Mouse (Mus musculus) CH12.LX (cell line): ENCODE measurements around the gene Msantd1. TPM values are rescaled to one million over a fixed set of nuclear protein-coding genes. Genes with fewer than 3 reads are reported as not detected.

Source experiments
- DNase-seq: peaks from one replicate; pipeline ENCODE4 v3.0.0-alpha.2; 2013; ENCODE audit errors: extremely low read depth
- H3K27ac ChIP-seq: 2 replicates; pipeline ENCODE4 v1.5.1; 2012; ENCODE audit warnings: low read depth, mild to moderate bottlenecking, control low read depth, moderate library complexity; ENCODE audit not compliant: insufficient read depth
- H3K27me3 ChIP-seq: replicated peaks from 2 replicates; pipeline ENCODE3; 2012; ENCODE audit warnings: inconsistent platforms
- H3K36me3 ChIP-seq, 2 experiments: replicated peaks in 1 of 2; 2 replicates each; pipeline versions ENCODE3 to v1.6.1; 2012; ENCODE audit warnings: inconsistent platforms in 1 of 2, low read length in 1 of 2, mild to moderate bottlenecking in 1 of 2, mixed read lengths in 1 of 2, moderate library complexity in 1 of 2; ENCODE audit not compliant: control insufficient read depth in 1 of 2, insufficient read depth in 1 of 2
- H3K4me1 ChIP-seq, 2 experiments: 2 replicates each; pipeline ENCODE4 v1.6.1; 2012; ENCODE audit warnings: inconsistent platforms in 1 of 2, moderate library complexity in 1 of 2; ENCODE audit not compliant: insufficient read depth in 2 of 2, control insufficient read depth in 1 of 2
- H3K4me2 ChIP-seq: 2 replicates; pipeline ENCODE4 v1.6.1; 2012; ENCODE audit warnings: low read depth, mild to moderate bottlenecking, control low read depth; ENCODE audit not compliant: poor library complexity, insufficient read depth, severe bottlenecking
- H3K4me3 ChIP-seq, 3 experiments: fragments of 150-350 bp in 1 of 3; sonication (generic) in 1 of 3; replicated peaks in 1 of 3; 2 replicates each; pipeline versions ENCODE3 to v1.5.1; 2011 to 2012; ENCODE audit warnings: low read depth in 2 of 3, low read length in 2 of 3, mild to moderate bottlenecking in 2 of 3, moderate library complexity in 2 of 3, control low read depth in 1 of 3, improper control_type of control experiment in 1 of 3, inconsistent platforms in 1 of 3, mixed read lengths in 1 of 3; ENCODE audit not compliant: poor library complexity in 1 of 3
- H3K79me2 ChIP-seq: replicated peaks from 2 replicates; pipeline ENCODE4 v1.6.1; 2012; ENCODE audit warnings: mild to moderate bottlenecking, moderate library complexity; ENCODE audit not compliant: control insufficient read depth, poor library complexity, insufficient read depth, severe bottlenecking; ENCODE audit errors: extremely low read depth
- H3K9ac ChIP-seq: 2 replicates; pipeline ENCODE4 v1.6.1; 2012; ENCODE audit warnings: low read depth, mild to moderate bottlenecking, control low read depth, moderate library complexity; ENCODE audit not compliant: insufficient read depth
- H3K9me3 ChIP-seq: replicated peaks from 2 replicates; pipeline ENCODE3; 2012; ENCODE audit warnings: low read length, inconsistent platforms, mixed read lengths
- CHD1 ChIP-seq: IDR thresholded peaks from 2 replicates; pipeline ENCODE4 v1.6.1; 2012; ENCODE audit warnings: low read depth, low read length, improper control_type of control experiment, inconsistent platforms
- CHD2 ChIP-seq: IDR thresholded peaks from 2 replicates; pipeline ENCODE4 v1.6.1; 2011; ENCODE audit warnings: low read length, improper control_type of control experiment
- CTCF ChIP-seq, 2 experiments: IDR thresholded peaks in 1 of 2; conservative IDR thresholded peaks in 1 of 2; 2 replicates each; pipeline ENCODE4 v1.5.1; 2011 to 2012; ENCODE audit warnings: low read depth in 2 of 2, low read length in 2 of 2, improper control_type of control experiment in 1 of 2, inconsistent platforms in 1 of 2, mild to moderate bottlenecking in 1 of 2, moderate library complexity in 1 of 2
- E2F4 ChIP-seq: IDR thresholded peaks from 2 replicates; pipeline ENCODE4 v1.6.1; 2011; ENCODE audit warnings: low read depth, low read length, improper control_type of control experiment; ENCODE audit not compliant: insufficient replicate concordance
- EP300 ChIP-seq: IDR thresholded peaks from 2 replicates; pipeline ENCODE4 v1.6.1; 2011; ENCODE audit warnings: low read length, improper control_type of control experiment
- ETS1 ChIP-seq: conservative IDR thresholded peaks from 2 replicates; pipeline ENCODE4 v1.6.1; 2012; ENCODE audit warnings: low read depth, mild to moderate bottlenecking, inconsistent platforms, low read length, improper control_type of control experiment, moderate library complexity
- GABPA ChIP-seq: IDR thresholded peaks from 2 replicates; pipeline ENCODE4 v1.6.1; 2012; ENCODE audit warnings: low read depth, low read length, improper control_type of control experiment, inconsistent platforms; ENCODE audit not compliant: insufficient replicate concordance
- IRF4 ChIP-seq: IDR thresholded peaks from 2 replicates; pipeline ENCODE4 v1.6.1; 2014; ENCODE audit warnings: low read depth, mild to moderate bottlenecking, inconsistent platforms, low read length, improper control_type of control experiment
- JUN ChIP-seq: IDR thresholded peaks from 2 replicates; pipeline ENCODE4 v1.6.1; 2011; ENCODE audit warnings: low read depth, mild to moderate bottlenecking, low read length, improper control_type of control experiment, moderate library complexity; ENCODE audit not compliant: insufficient read depth
- KAT2A ChIP-seq: IDR thresholded peaks from 2 replicates; pipeline ENCODE4 v1.6.1; 2012; ENCODE audit warnings: low read length, improper control_type of control experiment, inconsistent platforms; ENCODE audit not compliant: insufficient replicate concordance
- MAFK ChIP-seq: IDR thresholded peaks from 2 replicates; pipeline ENCODE4 v1.6.1; 2011; ENCODE audit warnings: low read length, improper control_type of control experiment; ENCODE audit not compliant: insufficient replicate concordance
- MAZ ChIP-seq: IDR thresholded peaks from 2 replicates; pipeline ENCODE4 v1.6.1; 2012; ENCODE audit warnings: low read depth, mild to moderate bottlenecking, inconsistent platforms, low read length, improper control_type of control experiment, moderate library complexity
- MEF2A ChIP-seq: IDR thresholded peaks from 2 replicates; pipeline ENCODE4 v1.6.1; 2014; ENCODE audit warnings: low read depth, mild to moderate bottlenecking, inconsistent platforms, low read length, improper control_type of control experiment, borderline replicate concordance
- NELFE ChIP-seq: IDR thresholded peaks from 2 replicates; pipeline ENCODE4 v1.6.1; 2011; ENCODE audit warnings: low read depth, low read length, improper control_type of control experiment
- POLR2AphosphoS2 ChIP-seq: IDR thresholded peaks from 2 replicates; pipeline ENCODE4 v1.6.1; 2011; ENCODE audit warnings: low read depth, low read length, improper control_type of control experiment
- RAD21 ChIP-seq: IDR thresholded peaks from 2 replicates; pipeline ENCODE4 v1.6.1; 2011; ENCODE audit warnings: low read depth, mild to moderate bottlenecking, low read length, improper control_type of control experiment, moderate library complexity
- RCOR1 ChIP-seq: conservative IDR thresholded peaks from 2 replicates; pipeline ENCODE4 v1.6.1; 2012; ENCODE audit warnings: low read depth, mild to moderate bottlenecking, inconsistent platforms, low read length, improper control_type of control experiment
- SMC3 ChIP-seq: IDR thresholded peaks from 2 replicates; pipeline ENCODE4 v1.6.1; 2011; ENCODE audit warnings: low read depth, low read length, improper control_type of control experiment
- TBP ChIP-seq: conservative IDR thresholded peaks from 2 replicates; pipeline ENCODE4 v1.6.1; 2011; ENCODE audit warnings: low read depth, low read length, improper control_type of control experiment
- USF1 ChIP-seq: IDR thresholded peaks from 2 replicates; pipeline ENCODE4 v1.6.1; 2014; ENCODE audit warnings: low read depth, mild to moderate bottlenecking, inconsistent platforms, low read length, improper control_type of control experiment
- USF2 ChIP-seq: conservative IDR thresholded peaks from 2 replicates; pipeline ENCODE4 v1.6.1; 2011; ENCODE audit warnings: low read depth, low read length, improper control_type of control experiment
- dilution Hi-C: fragments of 300-500 bp; cut with MboI; formaldehyde crosslinking; loops from 2 replicates; pipeline ENCODE4 v1.14.3; 2020; ENCODE audit warnings: low sequenced_read_pairs; ENCODE audit not compliant: extremely low pct_unique_long_range_greater_than_20kb, extremely low pct_ligation_motif_present
- in situ Hi-C: fragments of 300-500 bp; cut with MboI; formaldehyde crosslinking; loops from 3 replicates; pipeline ENCODE4 v1.14.3; 2019; ENCODE audit warnings: low sequenced_read_pairs, low pct_ligation_motif_present, low pct_unique_long_range_greater_than_20kb, mixed read lengths
- polyA plus RNA-seq: library from polyadenylated mRNA; unstranded; fragments of >175 nt; gene quantifications from 2 replicates; pipeline ENCODE4 v1.2.1, GENCODE M21; 2012; ENCODE audit warnings: low read depth; ENCODE audit not compliant: insufficient read length
- total RNA-seq, 2 experiments: library from RNA; depleted of rRNA; stranded (reverse); fragments of 300-350 nt in 1 of 2; fragments of >200 nt in 1 of 2; gene quantifications; 2 replicates each; pipeline ENCODE4 v1.2.3; 2012 to 2014

Gene Msantd1
- total and polyA plus RNA-seq, 3 experiments: 0.36 to 1.1 (median 0.38) TPM

DNA sequence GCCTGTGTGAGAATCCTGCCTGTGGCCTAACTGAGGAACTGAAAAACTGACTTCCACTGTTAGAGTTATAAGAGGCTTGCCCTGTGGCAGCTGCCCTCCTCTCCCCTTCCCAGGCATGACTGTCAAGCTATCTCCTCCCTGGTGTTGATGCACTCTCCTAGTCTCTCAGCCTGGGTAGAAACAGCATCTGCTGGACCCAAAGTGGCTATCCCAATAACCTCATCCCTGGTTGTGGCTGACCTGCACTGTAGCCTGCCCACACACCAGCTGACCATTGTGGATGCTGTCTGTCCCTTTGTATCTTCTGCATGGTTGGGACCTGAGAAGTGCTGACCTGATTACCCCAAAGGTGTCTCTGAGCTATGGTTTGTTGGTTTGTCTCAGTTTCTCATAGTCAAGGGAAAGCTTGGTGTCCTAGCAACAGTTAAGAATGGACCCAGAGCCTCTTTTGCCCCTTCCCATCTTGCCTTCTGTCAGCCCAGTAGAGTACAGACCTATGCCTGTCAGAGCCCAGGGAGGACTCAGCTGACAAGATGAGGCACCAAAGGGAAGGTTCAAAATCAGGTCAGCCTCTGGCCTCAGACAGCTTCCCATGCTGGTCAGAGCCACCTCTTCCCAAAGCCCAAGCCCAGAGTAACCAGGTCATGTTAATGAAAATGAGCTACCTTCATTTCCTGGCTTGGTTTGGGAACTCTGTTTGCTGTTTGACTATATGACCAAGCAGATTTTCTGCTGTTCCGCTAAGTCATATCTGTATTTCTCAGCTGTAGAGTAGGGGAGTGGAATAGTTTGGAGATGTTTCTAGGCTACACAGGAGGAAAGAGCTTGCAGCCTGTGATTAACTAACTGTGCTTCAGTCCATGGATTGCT, 2.1 kb downstream of the Msantd1 start:
- H3K79me2 ChIP-seq: no peaks in the 10 kb centered on the region
- H3K9ac ChIP-seq: no peak overlapping the region
- H3K27me3 ChIP-seq: no peaks in the 10 kb centered on the region
- no peak overlapping the region for H3K4me2 ChIP-seq
- peaks cover 46 to 83% of the 10 kb centered on the region in 2 experiments for H3K36me3 ChIP-seq
- peaks cover 0 to 5% of the 10 kb centered on the region in 2 experiments; a peak in 1 of 4 replicates for H3K4me1 ChIP-seq
- TF ChIP-seq KAT2A (no peak), MAZ (no peak), JUN (no peak), CHD1 (no peak), USF1 (no peak), MEF2A (no peak), POLR2AphosphoS2 (no peak), CHD2 (no peak), NELFE (no peak), ETS1 (no peak), MAFK (no peak), USF2 (no peak), RCOR1 (no peak), SMC3 (no peak), RAD21 (no peak), TBP (no peak), EP300 (no peak), IRF4 (no peak), E2F4 (no peak)
- no peak overlapping the region for H3K4me3 ChIP-seq
- no peak overlapping the region for H3K27ac ChIP-seq
- in situ Hi-C loops: no loop called here
- dilution Hi-C loops: no loop called here
- no peak for DNase-seq
- H3K9me3 ChIP-seq: no peaks in the 10 kb centered on the region

- dilution Hi-C loops: no loop called here
- no peak overlapping the region for H3K27ac ChIP-seq
- no peak overlapping the region for H3K4me2 ChIP-seq
- TF ChIP-seq GABPA: no peak
- no peak for TF ChIP-seq CTCF (conservative IDR thresholded peaks at IDR 0.05 in 1 of 2, IDR thresholded peaks at IDR 0.05 in 1 of 2; ENCODE audit: low read depth in 2 of 2, low read length in 2 of 2)
- no peak overlapping the region for H3K9ac ChIP-seq
- H3K79me2 ChIP-seq: no peaks in the 10 kb centered on the region
- in situ Hi-C loops: no loop called here
- peaks cover 0 to 5% of the 10 kb centered on the region in 2 experiments; a peak in 1 of 4 replicates for H3K4me1 ChIP-seq
- peaks cover 40 to 77% of the 10 kb centered on the region in 2 experiments for H3K36me3 ChIP-seq
- no peaks in the 10 kb centered on the region for H3K27me3 ChIP-seq
- no peaks in the 10 kb centered on the region for H3K9me3 ChIP-seq
- DNase-seq: no peak
- H3K4me3 ChIP-seq: no peak overlapping the region
These were observed 2.6 kb downstream of the Msantd1 start for GRCm38 (mm10) chr5:34910504-34910815.
